Mouse (Mus musculus): ENCODE data around the gene Glrb.

DNA sequence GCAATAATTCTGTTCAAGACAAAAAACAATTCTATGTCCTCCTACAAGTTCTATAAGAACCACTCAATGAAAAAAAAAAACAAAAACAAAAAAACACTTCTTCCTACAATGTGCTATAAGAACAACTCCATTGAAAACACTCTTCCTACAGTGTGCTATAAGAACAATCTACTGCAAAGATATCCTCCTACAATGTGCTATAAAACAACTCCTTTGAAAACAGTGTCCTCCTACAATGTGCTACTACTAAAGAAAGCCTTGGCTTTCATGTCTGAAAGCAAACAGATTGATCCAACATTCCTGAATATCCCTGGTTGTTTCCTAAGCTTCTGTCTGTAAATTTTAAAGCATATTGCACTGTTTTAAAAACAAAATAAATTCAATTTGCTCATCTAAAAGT is 46.5 kb upstream of the Glrb start:
- TF ChIP-seq POLR2A (IDR thresholded peaks at IDR 0.05; ENCODE audit: insufficient read depth, low read depth, low read length) (no peak), CTCF (IDR thresholded peaks at IDR 0.05; ENCODE audit: insufficient read depth, low read depth, low read length) (no peak)
